Mouse (Mus musculus): ENCODE measurements at regions not wholly inside any gene's neighbourhood (a gene's known extent, or its start where the extent isn't known, plus 50 kb on each side); places are given as distances from the start of the nearest gene placed in this dataset.

GRCm38 (mm10) chr2:66961808-66962519 is 177.2 kb upstream of the Scn7a start:
- peak; percentile 88 for TF ChIP-seq CTCF (conservative IDR thresholded peaks at IDR 0.05)
- Histone ChIP-seq H3K4me3 (no peak overlapping the region), H3K27ac (no peak overlapping the region)
- peak; percentile 53 to 54 for DNase-seq (ENCODE audit: low spot score in 2 of 2)

GRCm38 (mm10) chr2:66941188-66941587 is 156.5 kb upstream of the Scn7a start:
- H3K4me3 ChIP-seq = no peak overlapping the region
- TF ChIP-seq CTCF (conservative IDR thresholded peaks at IDR 0.05) = no peak
- no peak overlapping the region for H3K27ac ChIP-seq
- no peak for DNase-seq (ENCODE audit: low spot score in 2 of 2)

GRCm38 (mm10) chr2:66898032-66898431 is 113.3 kb upstream of the Scn7a start:
- peak; percentile 6 to 33 for DNase-seq (ENCODE audit: low spot score in 2 of 2)
- 0 out of 2 replicates have a peak overlapping the region, but pooled peaks have one; percentile 24 for H3K27ac ChIP-seq
- no peak for TF ChIP-seq CTCF (conservative IDR thresholded peaks at IDR 0.05)
- H3K4me3 ChIP-seq = no peak overlapping the region

DNA sequence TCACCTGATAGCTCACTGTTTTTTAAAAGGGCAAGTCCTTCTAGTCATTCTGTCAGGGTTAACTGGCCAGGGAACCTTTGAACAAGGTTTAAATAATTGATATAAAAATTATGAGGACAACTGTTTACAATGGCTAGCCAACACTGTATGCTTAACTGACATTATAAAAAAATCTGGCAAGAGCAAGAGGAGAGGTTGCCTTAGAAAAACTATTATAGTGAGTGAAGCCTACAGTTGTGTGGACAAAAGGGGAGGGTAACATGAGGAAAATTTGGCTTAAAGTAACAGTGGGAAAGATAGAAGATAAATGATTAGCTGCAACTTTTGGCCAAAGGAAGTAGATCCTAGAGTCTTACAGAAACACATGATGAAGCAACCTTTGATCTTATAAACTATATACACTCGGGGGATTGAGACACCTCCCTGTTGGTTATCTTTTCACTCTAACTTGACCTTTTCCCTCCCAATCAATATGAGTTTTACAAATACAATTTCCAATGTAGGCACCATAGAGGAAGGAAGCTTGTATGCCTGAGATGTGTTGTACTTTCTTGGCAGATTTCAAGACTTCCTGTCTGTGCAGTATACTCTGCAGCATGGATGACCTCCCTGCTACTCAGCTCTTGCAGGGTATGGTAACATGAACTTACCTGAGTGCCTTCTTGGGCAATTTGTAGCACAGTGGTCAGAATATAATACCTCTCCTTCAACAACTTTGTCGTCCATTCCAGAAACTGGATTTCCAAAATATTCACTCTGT is 82.9 kb upstream of the Scn7a start:
- TF ChIP-seq CTCF (conservative IDR thresholded peaks at IDR 0.05) = no peak
- no peak overlapping the region for H3K4me3 ChIP-seq
- H3K27ac ChIP-seq = no peak overlapping the region
- no peak for DNase-seq (ENCODE audit: low spot score in 2 of 2)

Data from layer of hippocampus, adult 2 months (tissue).